Mouse (Mus musculus): ENCODE results near the gene Tcp10b. TPM values are rescaled to one million over a fixed set of nuclear protein-coding genes. Genes with fewer than 3 reads are reported as not detected.
"Not testable (repeated sequence)": the region's sequence is repeated elsewhere in the genome, so short reads cannot be mapped to it uniquely, and the experiment has no call there.

Tcp10b gene
- 0.10 and 0.21 TPM in 2 replicates for polyA plus RNA-seq (2015; fragmentation: Nextera tagmentation; extraction: Ambion mirVana)

GRCm38 (mm10) chr17:13060804-13061203, at the start of gene Tcp10b:
Gene Tcp10b (plus strand): TSS chr17:13061104.
- not testable (repeated sequence) for H3K9me3 ChIP-seq; H3K36me3 ChIP-seq; ATAC-seq (ENCODE audit: low FRiP score, low read depth); H3K9ac ChIP-seq; H3K27ac ChIP-seq (replicated peaks); H3K27me3 ChIP-seq; H3K4me1 ChIP-seq (replicated peaks); H3K4me2 ChIP-seq; H3K4me3 ChIP-seq
- 92% methylated on average over 4 of the region's 4 CpGs for WGBS

GRCm38 (mm10) chr17:13013316-13013715, 47.6 kb upstream of the Tcp10b start:
- Histone ChIP-seq H3K27ac (replicated peaks) (no peak overlapping the region), H3K4me2 (no peak overlapping the region), H3K27me3 (no peaks in the 10 kb centered on the region), H3K36me3 (peaks cover 51% of the 10 kb centered on the region), H3K4me1 (replicated peaks) (peaks cover 18% of the 10 kb centered on the region), H3K9ac (no peak overlapping the region), H3K9me3 (no peaks in the 10 kb centered on the region), H3K4me3 (no peak overlapping the region)
- ATAC-seq (ENCODE audit: low FRiP score, low read depth): no peak
- 71% methylated on average over 3 of the region's 3 CpGs for WGBS

DNA sequence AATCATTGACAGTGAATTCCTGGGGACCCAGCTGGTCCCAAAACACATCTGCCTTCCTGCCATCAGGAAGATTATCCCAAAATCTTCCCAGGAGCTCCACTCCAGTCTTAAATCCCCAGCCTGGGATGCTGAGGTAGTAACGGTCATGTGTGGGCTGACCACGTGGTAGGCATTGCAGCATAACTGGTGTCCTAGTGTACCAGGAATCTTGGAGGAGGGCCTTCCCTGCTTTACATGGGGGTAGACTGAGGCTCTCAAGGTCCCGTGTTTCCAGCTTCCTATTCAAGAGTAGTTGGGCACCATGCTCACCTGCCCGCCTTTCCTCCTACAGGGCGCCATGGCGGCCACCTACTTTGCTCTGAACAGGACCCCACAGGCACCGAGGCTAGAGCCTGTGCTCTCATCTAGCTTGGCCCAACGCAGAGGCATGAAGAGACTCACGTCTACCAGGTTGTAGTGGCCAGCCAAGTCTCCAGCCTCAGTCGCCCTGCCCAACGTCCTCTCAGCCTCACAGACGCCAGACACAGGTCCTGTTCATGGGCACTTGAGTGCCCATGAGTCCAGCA, 24.2 kb upstream of the Tcp10b start:
- not testable (repeated sequence) for H3K27me3 ChIP-seq; H3K4me2 ChIP-seq; H3K36me3 ChIP-seq; H3K4me1 ChIP-seq (replicated peaks); H3K4me3 ChIP-seq; H3K9me3 ChIP-seq; H3K9ac ChIP-seq; H3K27ac ChIP-seq (replicated peaks)
- WGBS: 89% methylated on average over 5 of the region's 12 CpGs
- ATAC-seq (ENCODE audit: low FRiP score, low read depth): 0 out of 2 replicates have a peak, but pooled peaks have one; percentile 45

DNA sequence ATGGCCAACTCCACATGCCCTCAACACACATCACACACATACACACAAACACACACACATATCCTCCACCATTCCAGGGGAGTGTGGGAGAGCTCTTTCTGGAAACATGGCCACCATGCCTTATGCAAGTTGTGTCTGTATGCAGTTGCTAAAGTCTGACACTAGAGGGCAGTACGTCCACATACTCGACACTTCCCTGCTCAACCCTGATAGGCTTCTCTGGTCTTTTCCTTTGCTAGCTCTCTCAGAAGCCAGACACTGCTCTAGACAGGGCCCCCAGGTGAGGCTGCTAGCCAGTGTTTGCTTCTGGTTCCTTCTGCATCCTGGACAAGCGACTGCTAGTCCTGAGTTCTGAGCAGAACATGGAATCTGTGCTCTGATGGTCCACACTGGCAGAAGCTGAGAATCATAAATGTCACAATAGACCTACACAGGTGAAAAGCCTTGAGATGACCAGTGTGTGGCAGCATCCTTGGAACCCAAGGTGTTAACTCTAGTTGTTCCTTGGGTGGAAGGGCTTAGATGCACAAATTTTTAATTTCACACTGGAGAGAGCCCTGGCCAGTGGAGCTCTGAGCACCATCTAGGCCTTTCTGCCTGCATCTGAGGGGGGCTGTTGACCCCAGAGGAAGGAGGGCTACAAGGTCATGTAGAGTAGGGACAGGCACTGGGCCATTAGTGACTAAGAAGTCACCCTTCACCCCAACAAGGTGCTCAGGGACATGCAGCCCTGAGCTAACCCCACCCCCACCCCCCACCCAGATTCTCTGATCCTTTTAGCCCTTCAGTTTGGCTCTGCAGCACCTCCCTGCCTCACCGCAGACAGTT, 16.8 kb upstream of the Tcp10b start:
- H3K4me1 ChIP-seq (replicated peaks); H3K9me3 ChIP-seq; H3K27ac ChIP-seq (replicated peaks); H3K36me3 ChIP-seq; H3K9ac ChIP-seq; H3K27me3 ChIP-seq; H3K4me3 ChIP-seq; H3K4me2 ChIP-seq: not testable (repeated sequence)
- ATAC-seq (ENCODE audit: low FRiP score, low read depth): peak; percentile 92
- WGBS: 8% methylated on average over 4 of the region's 4 CpGs

- not testable (repeated sequence) for H3K9me3 ChIP-seq; H3K9ac ChIP-seq; H3K4me2 ChIP-seq; H3K4me3 ChIP-seq; H3K4me1 ChIP-seq (replicated peaks); H3K36me3 ChIP-seq; H3K27me3 ChIP-seq; H3K27ac ChIP-seq (replicated peaks)
- 70% methylated on average over 2 of the region's 8 CpGs for WGBS
- 0 out of 2 replicates have a peak, but pooled peaks have one; percentile 59 for ATAC-seq (ENCODE audit: low FRiP score, low read depth)
Observed at GRCm38 (mm10) chr17:13052124-13052813, 8.6 kb upstream of the Tcp10b start, which contains the start of gene Gpr31b. Gene Gpr31b (minus strand): TSS chr17:13052296.

DNA sequence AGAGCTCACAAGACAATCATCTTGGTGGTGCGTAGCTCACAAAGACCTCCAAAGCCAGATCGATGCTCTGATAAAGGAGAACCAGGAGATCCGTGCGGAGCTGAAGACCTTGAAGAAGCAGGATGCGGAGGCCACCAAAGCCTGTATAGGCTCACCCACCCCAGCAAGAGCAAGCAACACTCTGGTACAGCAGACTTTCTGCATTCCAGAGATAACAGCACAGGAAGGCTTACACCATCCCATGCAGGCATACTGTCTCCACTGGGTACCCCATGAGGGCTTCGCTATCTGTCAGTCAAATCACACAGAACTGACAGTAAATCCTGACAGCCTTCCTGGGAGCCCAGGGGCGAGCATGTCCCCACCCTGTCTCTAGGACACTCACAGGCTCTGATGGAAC, 2.0 kb downstream of the Tcp10b start:
- ATAC-seq (ENCODE audit: low FRiP score, low read depth); H3K9me3 ChIP-seq: not testable (repeated sequence)
- WGBS: 78% methylated on average over 4 of the region's 7 CpGs

GRCm38 (mm10) chr17:13067864-13068385, 7.0 kb downstream of the Tcp10b start:
- H3K9ac ChIP-seq; H3K4me1 ChIP-seq (replicated peaks); H3K36me3 ChIP-seq; H3K4me2 ChIP-seq; H3K4me3 ChIP-seq; H3K27me3 ChIP-seq; H3K9me3 ChIP-seq; H3K27ac ChIP-seq (replicated peaks); ATAC-seq (ENCODE audit: low FRiP score, low read depth): not testable (repeated sequence)
- 100% methylated on average over 1 of the region's 4 CpGs for WGBS

More for the DNA sequence above, 2.0 kb downstream of the Tcp10b start:
- H3K9ac ChIP-seq; H3K4me2 ChIP-seq; H3K36me3 ChIP-seq; H3K27me3 ChIP-seq; H3K27ac ChIP-seq (replicated peaks); H3K4me1 ChIP-seq (replicated peaks); H3K4me3 ChIP-seq: not testable (repeated sequence)

DNA sequence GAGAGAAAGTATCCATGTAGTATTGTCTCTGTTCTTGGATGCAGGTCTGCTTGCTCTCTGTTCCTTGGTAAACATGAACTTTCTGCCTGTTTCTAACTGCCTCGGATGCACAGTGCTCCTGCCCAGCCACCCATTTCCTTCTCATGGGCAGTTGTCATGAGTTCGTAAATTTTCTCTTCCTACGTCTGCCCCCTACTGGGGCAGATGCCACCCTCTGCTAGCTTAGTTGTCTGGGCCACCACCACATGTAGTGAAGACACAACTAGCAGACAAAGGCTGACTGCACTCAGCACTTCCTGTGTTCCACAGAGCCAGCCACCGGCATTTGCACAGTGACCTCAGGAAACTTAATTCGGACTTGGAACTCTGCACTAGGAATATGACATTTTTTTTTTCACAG, 8.3 kb downstream of the Tcp10b start:
- 68% methylated on average over 4 of the region's 5 CpGs for WGBS
- H3K4me2 ChIP-seq; H3K9me3 ChIP-seq; H3K36me3 ChIP-seq; H3K27ac ChIP-seq (replicated peaks); H3K4me1 ChIP-seq (replicated peaks); H3K9ac ChIP-seq; H3K27me3 ChIP-seq; H3K4me3 ChIP-seq; ATAC-seq (ENCODE audit: low FRiP score, low read depth): not testable (repeated sequence)

- H3K4me3 ChIP-seq; H3K4me1 ChIP-seq (replicated peaks); H3K27ac ChIP-seq (replicated peaks); H3K27me3 ChIP-seq; H3K9me3 ChIP-seq; ATAC-seq (ENCODE audit: low FRiP score, low read depth); H3K4me2 ChIP-seq; H3K36me3 ChIP-seq; H3K9ac ChIP-seq: not testable (repeated sequence)
- no CpG with 5 or more reads among the region's 1 CpGs for WGBS
Observed at GRCm38 (mm10) chr17:13091510-13091909, 30.6 kb downstream of the Tcp10b start.

GRCm38 (mm10) chr17:13092100-13092764, 31.3 kb downstream of the Tcp10b start:
- ATAC-seq (ENCODE audit: low FRiP score, low read depth); H3K9ac ChIP-seq; H3K9me3 ChIP-seq; H3K27me3 ChIP-seq; H3K27ac ChIP-seq (replicated peaks); H3K36me3 ChIP-seq; H3K4me1 ChIP-seq (replicated peaks); H3K4me3 ChIP-seq; H3K4me2 ChIP-seq: not testable (repeated sequence)
- 51% methylated on average over 8 of the region's 8 CpGs for WGBS

- not testable (repeated sequence) for ATAC-seq (ENCODE audit: low FRiP score, low read depth); H3K9ac ChIP-seq; H3K36me3 ChIP-seq; H3K4me3 ChIP-seq; H3K4me1 ChIP-seq (replicated peaks); H3K9me3 ChIP-seq; H3K27me3 ChIP-seq; H3K4me2 ChIP-seq; H3K27ac ChIP-seq (replicated peaks)
- 86% methylated on average over 2 of the region's 4 CpGs for WGBS
Observed at GRCm38 (mm10) chr17:13092960-13093359, 32.1 kb downstream of the Tcp10b start.

- H3K9me3 ChIP-seq; H3K4me3 ChIP-seq; H3K9ac ChIP-seq; H3K4me1 ChIP-seq (replicated peaks); H3K4me2 ChIP-seq; ATAC-seq (ENCODE audit: low FRiP score, low read depth); H3K27me3 ChIP-seq; H3K36me3 ChIP-seq; H3K27ac ChIP-seq (replicated peaks): not testable (repeated sequence)
- 86% methylated on average over 5 of the region's 5 CpGs for WGBS
Observed at GRCm38 (mm10) chr17:13106563-13106962, 45.7 kb downstream of the Tcp10b start.

Measured in hindbrain, embryonic 15.5 days (tissue).